Mouse (Mus musculus): ENCODE results near the gene Rab3gap2.

GRCm38 (mm10) chr1:185226889-185227288, 23.0 kb downstream of the Rab3gap2 start:
- TF ChIP-seq TAL1 (IDR thresholded peaks at IDR 0.05; ENCODE audit: low read length): no peak
- no peak for TF ChIP-seq GATA1 (IDR thresholded peaks at IDR 0.05; ENCODE audit: low read length)

Measured in erythroblast, embryonic 14.5 days (primary cell).